In genomic region chr6:28345181-28345580, GRCm38 (mm10) we compare ENCODE assay signal across 12 mouse cellular contexts. TPM values are rescaled to one million over a fixed set of nuclear protein-coding genes. Genes with fewer than 3 reads are reported as not detected.
A peak's percentile ranks its signal among the peaks of the same experiment; 100 is the strongest.
DNase-seq lines count a peak whose midpoint lies in the region; ATAC-seq lines count a peak whose summit lies in the region.
"Had no signal": no experiment of that assay in that cellular context is flagged by ENCODE, and none has a peak within 500 bp of the region (broad histone marks: within the 10 kb centered on the region; RNA-seq: fewer than 3 reads in every experiment).

No protein-coding gene starts in this region.

- H3K27ac ChIP-seq in neural tube, embryonic 12.5 days: no peak overlapping the region
- H3K27ac ChIP-seq: liver, embryonic 13.5 days had no signal

- H3K4me3 ChIP-seq in neural tube, embryonic 12.5 days: no peak overlapping the region
- H3K4me3 ChIP-seq: liver, embryonic 13.5 days had no signal

- peak; percentile 11 for DNase-seq in lung, postnatal 10 days
- DNase-seq in lung, postnatal 25 days (ENCODE audit: low spot score): no peak
- peak; percentile 63 for DNase-seq in NIH3T3 (ENCODE audit: low read depth)
- peak; percentile 38 for DNase-seq in embryo, embryonic 11.5 days (ENCODE audit: low read depth, low spot score)
- DNase-seq in urinary bladder, postnatal 14 days (ENCODE audit: low spot score): no peak
- DNase-seq in gastrocnemius, postnatal 4 days (ENCODE audit: low spot score in 2 of 2): no peak
- DNase-seq: cerebellum, adult 11 months; gastrocnemius, postnatal 14 days; liver, embryonic 13.5 days; right cerebral cortex, postnatal 25 days; thymus, adult 18-20 months had no signal

- 49% methylated on average over 7 of the region's 7 CpGs for WGBS in neural tube, embryonic 12.5 days

- H3K9ac ChIP-seq in neural tube, embryonic 12.5 days: no peak overlapping the region
- H3K9ac ChIP-seq: liver, embryonic 13.5 days had no signal

- 0 out of 2 replicates have a peak, but pooled peaks have one; percentile 48 for ATAC-seq in neural tube, embryonic 12.5 days (ENCODE audit: low FRiP score, low read depth)

- H3K9me3 ChIP-seq in neural tube, embryonic 12.5 days: no peaks in the 10 kb centered on the region
- H3K9me3 ChIP-seq: liver, embryonic 13.5 days had no signal

- H3K36me3 ChIP-seq in neural tube, embryonic 12.5 days: no peaks in the 10 kb centered on the region
- H3K36me3 ChIP-seq: liver, embryonic 13.5 days had no signal

- H3K4me1 ChIP-seq in neural tube, embryonic 12.5 days: no peaks in the 10 kb centered on the region; the same call in 1 of the 2 replicates
- H3K4me1 ChIP-seq: liver, embryonic 13.5 days had no signal

- no peak overlapping the region for H3K4me2 ChIP-seq in neural tube, embryonic 12.5 days (replicated peaks)
- H3K4me2 ChIP-seq: liver, embryonic 13.5 days had no signal

- no peaks in the 10 kb centered on the region for H3K27me3 ChIP-seq in neural tube, embryonic 12.5 days (replicated peaks)
- H3K27me3 ChIP-seq: liver, embryonic 13.5 days had no signal

RNA-seq across cellular contexts. Expression of gene Zfp800, which starts 52.6 kb away (rescaled TPM):
- 22.0 and 27.1 TPM in 2 replicates for polyA plus RNA-seq in neural tube, embryonic 12.5 days (2016; fragmentation: Nextera tagmentation; extraction: Ambion mirVana)
- 10 to 100 TPM; 11.1 to 14.9 TPM for total RNA-seq in gastrocnemius, postnatal 4 days (2021)

Comparison
In these comparisons a context has a peak if more than half of its experiments do, and no peak if none do; other contexts are left out.
1. DNase-seq: peak in lung, postnatal 10 days (single experiment), NIH3T3 (single experiment) and embryo, embryonic 11.5 days (single experiment); none in lung, postnatal 25 days (single experiment), urinary bladder, postnatal 14 days (single experiment) and gastrocnemius, postnatal 4 days (0 of 2).